Mouse (Mus musculus) left cerebral cortex, adult 9 months (tissue): ENCODE results near the gene Sox18.
A peak's percentile ranks its signal among the peaks of the same experiment; 100 is the strongest.

Source experiments
- DNase-seq, 2 experiments: peaks; one replicate each; pipeline ENCODE4 v3.0.0; 2022; ENCODE audit warnings: low spot score in 2 of 2

Sox18 gene

DNA sequence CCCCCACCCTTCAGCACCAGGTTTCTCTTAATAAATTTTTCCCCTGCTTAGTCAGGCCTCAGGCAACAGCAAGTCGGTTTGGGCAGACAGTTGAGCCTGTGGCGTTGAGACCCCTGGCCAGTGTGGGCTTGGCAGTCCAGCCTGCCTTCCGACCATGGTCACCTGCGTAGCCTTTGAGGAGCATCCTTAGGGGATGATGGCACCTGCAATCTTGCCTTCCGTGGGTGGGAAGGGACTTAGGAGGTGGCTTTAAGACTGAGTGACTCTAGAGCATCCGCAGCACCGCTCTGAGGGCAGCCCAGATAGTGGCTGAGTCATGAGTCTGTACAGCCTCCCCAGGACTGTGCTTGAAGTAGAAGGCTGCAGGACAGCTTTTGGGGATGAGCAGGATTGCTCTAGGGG lies 9.3 kb upstream of the Sox18 start:
- no peak for DNase-seq

DNA sequence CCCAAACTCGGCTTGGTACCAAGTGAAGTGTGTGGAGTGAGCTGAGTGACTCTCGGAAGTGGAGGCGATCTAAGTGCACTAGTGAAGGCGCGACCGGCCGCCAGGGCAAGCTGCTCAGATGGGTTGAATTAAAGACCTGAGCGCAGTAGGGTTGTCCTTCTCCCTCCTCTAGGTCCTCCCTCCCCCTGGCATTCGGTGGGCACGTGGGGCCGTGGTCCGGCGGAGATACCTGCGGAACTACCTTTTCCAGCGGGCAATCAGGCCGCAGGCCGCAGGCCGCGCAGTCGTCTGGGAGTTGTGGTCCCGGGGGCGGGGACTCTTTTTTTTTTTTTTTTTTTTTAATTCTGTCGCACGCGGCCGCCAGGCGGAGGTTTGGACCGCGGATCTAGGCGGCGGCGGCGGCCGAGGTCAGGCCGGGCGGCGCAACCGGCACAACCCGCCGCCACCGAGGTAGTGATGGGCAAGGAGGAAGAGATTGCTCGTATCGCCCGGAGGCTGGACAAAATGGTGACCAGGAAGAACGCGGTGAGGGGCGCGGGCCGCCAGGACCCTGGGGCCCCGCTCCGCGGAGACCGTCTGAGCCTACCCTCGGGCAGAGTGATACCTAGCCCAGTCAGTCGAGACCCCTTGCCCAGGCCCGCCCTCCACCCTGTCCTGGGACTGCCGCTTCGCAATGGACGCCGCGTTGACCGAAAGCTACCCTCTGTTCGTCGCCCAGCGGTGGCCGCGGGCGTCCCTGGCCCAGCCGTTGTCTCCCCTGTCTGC lies 8.7 kb upstream of the Sox18 start, which contains the start of gene Tcea2:
Tcea2 (plus strand) TSS at position 360 of the 765 bp plus-strand sequence.
- DNase-seq, result peak in 1 of 2 experiments; percentile 72

DNA sequence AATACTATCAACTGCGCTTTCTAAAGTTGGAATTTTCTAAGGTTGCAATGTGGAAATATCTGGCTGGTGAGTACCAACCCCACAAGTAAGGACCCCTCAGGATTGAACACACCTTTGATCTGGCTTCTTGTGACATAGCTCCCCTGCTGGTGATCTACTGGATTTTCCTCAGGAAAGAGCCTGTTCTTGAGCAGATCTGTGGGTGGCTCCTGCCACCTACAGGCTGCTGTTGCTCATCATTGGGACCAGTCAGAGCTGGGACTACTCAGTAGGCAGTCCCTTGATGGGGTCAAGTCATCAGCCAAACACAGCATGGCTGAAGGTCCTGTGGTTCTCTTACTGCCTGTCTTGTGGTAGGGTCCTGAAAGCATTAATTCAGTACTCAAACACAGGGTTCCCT lies 7.3 kb upstream of the Sox18 start:
- DNase-seq, result peak; percentile 73 to 84

DNA sequence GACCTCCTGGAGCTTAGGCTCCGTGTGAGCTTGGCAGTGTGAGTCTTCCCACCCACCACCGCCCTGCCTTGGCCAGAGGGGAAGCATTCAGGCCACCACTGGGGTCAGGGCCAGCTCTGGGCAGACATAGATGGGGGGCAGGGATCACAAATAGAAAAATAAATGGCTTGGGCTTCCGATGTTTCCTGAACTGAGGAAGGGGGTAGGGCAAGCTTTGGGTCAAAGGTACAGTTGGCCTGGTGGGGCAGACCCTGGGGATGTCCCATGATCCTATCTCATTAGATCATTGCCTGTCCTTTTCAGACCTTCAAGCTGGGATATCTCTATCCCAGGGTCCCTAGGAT lies 6.3 kb upstream of the Sox18 start:
- DNase-seq, result no peak

DNA sequence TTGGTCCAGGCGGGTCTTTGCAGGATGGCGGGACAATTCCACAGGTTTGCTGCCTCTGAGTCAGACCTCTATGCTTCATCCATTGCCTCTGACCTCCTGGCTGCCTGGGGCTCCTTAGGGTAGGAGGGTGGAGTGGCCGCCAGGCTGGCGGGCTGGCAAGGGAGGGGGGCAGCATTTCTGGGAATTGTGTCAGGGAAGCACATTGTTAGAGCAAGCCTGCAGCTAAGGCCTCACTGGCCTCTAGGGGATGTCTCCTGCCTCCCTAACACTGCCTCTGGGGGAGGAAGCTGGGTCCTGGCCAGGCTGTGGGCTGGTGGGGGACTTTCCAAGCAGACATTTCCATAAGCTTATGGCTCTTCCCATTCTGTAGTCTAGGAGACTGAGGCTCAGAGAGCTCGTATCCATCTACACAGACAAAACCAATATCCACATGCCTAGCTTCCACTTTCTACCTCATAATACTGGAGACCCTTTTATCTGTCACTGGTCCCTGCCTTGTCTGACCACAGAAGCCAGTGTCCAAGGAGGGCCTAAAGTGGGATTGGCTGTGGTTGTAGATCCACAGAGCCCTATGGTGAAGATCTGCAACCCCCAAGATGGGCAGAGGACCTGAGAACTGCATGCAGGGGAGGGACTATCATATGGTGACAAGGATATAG lies 5.8 kb upstream of the Sox18 start:
- no peak for DNase-seq

DNA sequence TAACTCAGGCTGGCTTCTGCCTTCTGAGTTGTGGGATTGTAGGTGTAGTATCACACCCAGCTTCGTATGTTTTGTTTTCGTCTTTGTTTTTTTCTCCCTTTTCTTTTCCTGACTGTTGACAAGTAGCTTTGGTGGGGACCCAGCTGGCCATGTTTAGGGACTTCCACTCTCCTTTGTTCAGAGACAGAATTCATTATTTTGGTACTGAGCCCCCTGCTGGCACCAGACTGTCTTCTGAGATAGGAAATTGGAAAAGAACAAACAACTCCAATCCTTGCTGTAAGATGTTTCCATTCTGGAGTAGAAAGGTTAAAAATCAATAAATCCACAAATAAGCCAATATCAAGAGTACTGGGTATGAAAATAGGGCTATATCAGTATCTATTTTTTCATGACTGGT lies 5.0 kb upstream of the Sox18 start:
- DNase-seq, result no peak

DNA sequence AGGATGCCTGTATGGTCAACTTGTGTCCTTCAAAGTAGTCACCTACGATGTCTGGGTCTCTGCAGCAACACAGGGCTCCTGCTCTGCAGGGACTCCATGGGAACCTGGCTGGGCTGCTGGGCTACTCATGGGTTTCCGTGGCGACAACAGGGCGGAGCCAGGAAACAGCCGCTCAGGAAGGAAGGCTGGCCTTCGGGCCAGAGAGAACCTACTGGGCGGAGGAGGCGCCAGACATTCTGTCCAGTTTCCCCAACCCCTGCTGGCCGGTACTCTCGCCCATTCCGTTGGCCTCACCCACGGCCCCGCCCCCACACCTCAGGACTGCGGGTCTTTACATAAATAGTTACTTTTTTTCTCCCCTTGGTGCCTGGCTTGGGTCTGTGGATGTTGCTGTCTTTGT lies 4.0 kb upstream of the Sox18 start:
- DNase-seq, result peak in 1 of 2 experiments; percentile 38

DNA sequence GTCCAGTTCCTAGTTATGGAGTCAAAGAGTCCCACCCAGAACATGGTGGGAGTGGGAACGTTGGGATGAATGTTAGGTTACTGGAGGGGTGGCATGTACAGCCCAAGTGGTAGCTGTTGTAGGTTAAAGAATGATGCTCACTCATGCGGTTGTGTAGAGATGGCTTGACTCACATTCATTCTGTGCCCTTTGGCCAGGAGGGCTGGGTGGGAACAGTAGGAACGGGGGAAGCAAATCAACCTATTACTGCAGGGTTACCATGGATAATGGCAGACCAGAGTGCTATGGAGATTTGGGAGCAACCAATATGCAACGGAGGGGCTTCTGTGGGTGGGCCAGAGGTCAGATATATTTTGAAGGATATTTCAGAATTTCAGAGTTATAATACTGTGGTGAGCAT lies 3.5 kb upstream of the Sox18 start:
- no peak for DNase-seq

DNA sequence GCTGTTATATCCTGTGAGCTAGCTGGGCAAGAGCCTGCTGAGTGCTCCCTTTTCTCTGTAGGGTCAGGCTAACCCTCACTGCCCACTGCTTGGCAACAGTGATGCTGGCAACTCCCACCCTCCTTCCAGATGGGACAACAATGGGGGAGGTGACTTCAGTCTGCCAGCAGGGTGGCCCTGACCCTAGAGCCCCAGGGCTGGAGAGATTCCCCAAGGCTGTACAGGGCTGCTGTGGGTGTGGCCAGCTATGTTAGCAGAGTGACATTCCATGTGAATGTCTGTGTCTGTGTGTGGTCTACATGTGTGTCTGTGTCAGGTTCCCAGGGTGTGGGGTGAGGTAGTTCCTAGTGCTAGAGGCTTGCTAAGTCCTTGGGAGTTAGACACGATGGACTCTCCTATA lies 2.1 kb upstream of the Sox18 start:
- no peak for DNase-seq

DNA sequence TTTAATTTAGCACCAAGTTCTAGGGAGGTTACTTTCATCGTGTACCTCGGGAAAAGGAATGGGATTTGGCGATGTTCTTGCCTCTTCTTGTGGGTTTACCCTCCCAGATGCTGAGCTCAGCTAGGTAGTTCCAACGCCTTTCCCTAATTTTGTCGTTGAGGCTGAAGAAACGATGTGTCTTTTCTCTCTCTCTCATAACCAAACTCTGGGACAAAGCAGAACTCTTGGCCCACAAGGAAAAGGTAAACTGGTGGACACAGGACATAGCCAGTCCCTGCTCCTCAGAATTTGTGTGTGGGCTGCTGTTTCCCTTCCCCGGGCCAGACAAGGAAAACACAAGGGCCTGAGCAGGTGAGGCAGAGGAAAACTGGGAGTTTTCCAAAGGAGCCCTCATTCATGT lies 544 bp upstream of the Sox18 start:
- no peak for DNase-seq

DNA sequence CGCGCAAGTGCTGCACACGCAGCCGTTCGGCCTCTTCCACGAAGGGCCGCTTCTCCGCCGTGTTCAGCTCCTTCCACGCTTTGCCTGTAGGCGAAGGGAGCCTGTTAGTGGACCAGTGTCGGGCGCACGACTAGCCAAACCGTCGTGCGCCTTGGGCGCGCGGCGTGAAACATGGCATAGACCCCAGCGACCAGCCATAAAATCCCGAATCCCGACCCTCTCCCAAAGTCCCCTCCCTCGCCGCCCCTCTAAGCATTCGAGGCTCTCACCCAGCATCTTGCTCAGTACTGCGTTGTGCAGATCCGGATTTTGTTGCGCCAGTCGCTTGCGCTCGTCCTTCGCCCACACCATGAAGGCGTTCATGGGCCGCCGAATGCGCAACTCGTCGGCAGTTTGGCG lies 528 bp downstream of the Sox18 start:
- DNase-seq, result no peak

DNA sequence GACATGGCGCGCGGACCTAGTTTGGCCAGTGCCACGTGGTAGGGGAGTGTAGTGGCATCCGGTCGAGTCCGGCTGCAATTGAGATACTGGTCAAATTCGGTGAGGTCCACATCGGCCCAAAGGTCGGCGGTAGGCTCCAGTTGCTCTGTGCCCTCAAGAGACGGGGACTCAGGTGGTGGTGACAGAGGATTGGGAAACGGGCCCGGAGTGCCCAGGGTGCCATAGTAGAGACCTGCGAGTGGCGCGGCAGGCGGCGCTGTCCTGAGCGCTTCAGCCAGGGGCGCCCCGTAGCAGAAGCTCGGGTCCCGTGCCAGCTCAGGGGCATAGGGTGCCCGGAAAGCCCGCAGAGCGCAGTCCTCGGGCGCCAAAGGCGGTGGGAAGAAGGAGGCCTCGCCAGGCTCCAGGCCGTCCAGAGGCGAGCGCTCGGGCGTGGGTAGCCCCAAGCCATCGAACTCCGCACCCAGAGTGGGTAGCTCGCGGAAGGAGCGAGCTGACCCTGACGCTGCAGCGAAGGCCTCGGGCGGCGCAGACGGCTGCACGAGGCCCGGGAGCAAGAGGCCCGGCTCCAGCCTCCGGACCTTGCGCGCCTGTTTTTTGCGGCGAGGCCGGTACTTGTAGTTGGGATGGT lies 1.0 kb downstream of the Sox18 start:
- no peak for DNase-seq

DNA sequence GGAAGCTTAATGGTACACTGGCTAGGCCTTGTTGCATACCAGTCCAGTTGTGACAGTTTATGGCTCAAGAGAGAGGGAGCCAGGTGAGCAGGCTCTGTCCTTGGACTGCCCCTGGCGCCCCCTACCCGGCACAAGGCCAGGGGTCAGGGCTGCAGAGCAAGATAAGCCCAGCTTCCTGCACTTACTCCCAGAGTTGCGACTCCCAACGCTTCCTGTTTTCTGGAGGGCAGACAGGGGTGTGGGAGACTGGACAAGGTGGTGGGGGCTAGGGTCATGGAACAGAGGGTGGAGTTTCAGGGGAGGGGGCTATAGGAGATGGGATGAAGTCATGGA lies 8.2 kb downstream of the Sox18 start:
- no peak for DNase-seq

DNA sequence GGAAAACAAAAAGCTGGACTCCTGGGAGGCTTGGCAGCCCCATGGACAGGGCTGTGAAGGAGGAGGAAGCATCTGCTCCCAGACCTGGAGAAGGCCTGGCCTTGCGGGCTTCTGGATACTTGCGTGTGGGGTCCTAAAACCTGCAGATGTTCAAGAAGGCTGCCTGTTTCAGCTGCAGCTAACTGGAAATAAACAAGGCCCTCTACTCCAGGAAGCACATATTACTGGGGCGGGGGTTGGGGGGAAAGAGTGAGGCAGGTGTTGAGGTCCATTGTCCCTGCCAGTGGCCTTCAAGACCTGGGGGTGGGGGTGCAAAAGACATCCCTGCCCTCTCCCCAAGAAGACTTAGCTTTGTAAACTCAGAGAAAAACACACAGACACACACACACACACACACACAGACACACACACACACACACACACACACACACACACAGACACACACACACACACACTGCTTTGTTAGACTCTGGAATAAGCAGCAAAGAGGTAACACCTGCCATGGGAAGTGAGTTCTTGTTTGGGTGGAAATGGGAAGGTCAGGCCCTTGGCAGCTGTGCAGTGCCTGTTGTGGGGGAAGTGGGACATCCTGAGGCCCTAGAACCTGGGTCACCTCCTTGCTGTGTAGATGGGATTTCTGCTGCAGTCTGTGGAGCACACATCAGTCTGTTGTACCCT lies 8.7 kb downstream of the Sox18 start:
- DNase-seq, result no peak

DNA sequence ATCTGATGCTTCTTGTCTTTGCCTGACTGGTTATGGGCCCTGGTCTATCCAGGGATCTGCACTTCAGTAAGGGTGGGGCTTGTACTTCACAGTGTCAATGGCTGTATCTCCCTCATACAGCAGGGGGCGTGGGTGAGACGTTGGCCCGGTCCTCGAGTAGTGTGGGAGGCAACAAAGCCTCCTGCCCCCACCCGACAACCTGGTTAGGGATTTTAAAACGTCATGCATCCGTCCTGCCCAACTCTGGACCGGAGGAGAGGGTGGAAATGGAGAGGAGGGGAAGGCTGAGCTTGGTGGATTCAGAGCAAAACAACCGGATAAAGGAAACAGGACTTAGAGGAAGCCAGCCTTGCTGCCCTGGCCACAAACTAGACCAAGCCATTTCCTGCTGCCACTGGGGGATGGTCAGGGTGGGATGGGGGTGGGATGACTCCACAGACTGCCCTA lies 11.8 kb downstream of the Sox18 start:
- peak in 1 of 2 experiments; percentile 86 for DNase-seq

DNA sequence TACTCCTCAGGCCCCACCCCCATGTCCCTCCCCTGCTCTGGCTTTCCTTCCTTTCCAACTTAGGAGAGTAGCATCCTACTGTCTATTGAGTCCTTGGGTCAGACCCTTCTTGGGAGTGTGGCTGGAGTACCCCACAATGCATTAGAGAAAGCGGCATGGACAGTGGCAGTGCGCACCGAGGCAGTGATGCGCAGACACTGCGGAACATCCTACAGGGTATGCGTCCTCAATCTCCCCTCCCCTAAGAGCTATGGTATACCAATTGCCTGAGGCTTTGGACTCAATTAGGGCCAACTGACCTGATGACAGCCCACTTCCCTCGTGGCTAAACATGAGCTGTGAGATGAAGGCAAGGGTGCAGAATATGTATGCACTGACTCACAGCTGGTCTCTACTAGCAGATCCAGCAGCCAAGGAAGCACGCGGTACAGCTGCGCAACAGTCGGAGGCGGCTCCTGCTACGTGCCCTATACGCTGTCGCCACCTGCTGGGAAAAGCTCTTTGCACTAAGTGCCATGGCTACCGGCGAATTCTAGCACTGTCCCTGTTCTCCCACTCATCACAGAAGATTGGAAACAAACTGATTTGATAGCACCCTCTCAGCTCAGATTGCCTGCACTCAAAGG lies 12.4 kb downstream of the Sox18 start:
- peak in 1 of 2 experiments; percentile 78 for DNase-seq

DNA sequence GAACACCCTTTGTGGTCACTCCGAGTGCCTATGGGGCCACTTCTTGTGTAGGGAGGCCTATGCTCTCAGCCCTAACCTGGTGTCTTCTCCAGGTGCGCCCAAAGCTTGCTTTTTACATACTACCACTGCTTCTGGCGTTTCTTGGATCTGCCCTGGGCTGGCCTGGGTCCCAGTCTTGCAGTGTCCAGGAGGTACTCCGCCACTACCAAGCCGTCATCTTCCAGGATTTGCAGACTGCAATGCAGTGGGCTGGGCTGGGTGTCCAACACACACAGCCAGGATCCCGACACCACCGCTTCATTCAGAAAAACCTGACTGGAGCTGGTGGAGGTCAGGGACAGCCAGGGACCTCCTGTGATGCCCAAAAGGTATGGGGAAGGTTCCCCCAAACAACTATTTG lies 12.9 kb downstream of the Sox18 start:
- no peak for DNase-seq

DNA sequence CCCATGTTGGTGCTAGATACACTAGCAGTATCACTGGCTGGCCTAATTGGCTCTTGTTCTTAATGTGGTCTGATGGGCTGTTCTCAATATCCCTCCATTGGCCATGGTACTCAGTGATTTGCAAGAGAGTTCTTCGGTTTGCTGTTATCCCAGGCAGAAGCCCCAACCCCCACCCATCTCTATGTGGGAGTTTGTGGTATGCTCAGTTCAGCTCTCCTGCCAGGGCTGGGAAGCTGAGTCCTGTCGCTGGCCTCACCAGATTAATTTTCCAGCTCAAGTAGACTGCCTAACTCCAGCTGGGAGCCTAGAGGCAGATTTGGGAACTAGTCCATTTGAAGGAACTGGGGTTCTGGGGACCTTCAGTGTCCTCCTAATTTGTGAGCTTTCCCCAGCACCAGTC lies 14.0 kb downstream of the Sox18 start:
- no peak for DNase-seq

DNA sequence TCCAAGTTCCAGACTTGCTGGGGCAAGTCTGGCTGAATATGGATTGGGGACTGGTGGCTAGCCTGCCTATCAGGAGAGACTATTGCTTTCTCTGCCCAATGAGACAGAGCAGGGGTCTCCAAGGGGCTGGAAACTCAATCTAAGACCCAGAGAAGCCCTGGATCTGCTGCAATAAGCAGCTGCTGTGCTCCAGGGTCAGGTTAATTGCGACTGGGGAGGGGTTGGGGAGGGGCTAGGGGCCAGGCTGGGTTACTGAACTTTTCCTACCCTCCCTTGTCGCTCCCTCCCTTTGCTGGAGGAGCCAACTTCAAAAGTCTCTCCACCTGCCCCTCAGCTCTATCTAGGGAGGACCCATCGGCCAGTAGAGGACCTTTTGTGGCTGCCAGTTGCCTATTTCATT lies 14.7 kb downstream of the Sox18 start, which contains the start of gene Gm29797:
Gm29797 (plus strand) TSS at position 301 of the 400 bp plus-strand sequence.
- no peak for DNase-seq

DNA sequence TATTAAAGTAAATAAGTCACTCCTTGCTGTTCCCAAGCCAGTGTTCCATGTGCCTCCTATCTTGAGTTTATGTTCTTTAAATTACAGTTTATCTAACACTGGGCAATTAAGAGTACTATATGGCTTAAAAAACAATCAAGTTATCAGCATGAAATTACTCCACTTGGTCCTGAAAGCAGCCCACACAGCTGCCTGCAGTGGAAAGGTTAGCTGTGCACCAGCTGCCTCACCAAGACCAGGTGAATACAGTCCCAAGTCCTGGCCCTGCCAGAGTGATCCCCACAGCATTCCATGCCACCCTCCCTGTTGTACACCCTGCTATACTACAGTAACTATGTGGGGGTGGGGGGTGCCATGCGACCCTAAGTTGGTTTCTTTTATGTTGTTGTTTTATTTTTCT lies 17.9 kb downstream of the Sox18 start:
- DNase-seq, result no peak

DNA sequence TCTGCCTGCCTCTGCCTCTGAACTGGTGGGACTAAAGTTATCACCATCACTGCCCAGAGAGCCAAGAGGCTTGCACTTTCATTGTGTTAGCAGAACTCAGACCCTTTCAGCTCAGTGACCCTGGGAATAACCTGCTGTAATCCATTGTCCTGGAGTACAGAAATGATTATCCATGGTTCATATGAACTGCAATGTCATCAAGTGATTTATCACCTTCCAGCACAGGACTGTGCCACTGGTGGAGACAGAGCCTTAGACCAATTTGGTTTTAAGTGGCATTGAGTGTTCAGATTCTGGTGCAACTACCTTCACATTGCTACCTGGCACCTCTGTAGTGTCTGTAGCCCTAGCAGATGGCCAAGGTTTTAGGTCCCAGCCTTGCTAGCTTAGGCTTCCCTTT lies 18.4 kb downstream of the Sox18 start:
- DNase-seq, result no peak

DNA sequence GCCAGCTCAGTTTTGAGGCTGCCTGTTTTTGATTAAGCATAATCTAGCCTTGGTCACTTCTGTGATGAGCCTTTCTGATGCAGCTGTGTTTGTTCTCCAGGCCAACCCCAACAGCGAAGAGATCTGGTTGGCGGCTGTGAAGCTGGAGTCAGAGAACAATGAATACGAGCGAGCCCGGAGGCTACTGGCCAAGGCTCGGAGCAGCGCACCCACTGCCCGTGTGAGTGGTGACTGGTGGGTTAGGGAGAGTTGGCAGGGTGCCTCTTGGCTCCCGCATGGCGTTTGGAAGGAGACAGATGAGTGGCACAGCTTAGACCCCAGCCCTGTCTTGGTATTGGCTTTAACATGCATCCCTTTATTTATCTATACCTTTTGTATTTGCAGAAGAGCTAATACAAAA lies 22.5 kb downstream of the Sox18 start:
- no peak for DNase-seq
